Mouse (Mus musculus) heart, postnatal 0 days (tissue): Measurements from ENCODE around the gene Zfc3h1.

Source experiments
- CTCF ChIP-seq: IDR thresholded peaks from 2 replicates; pipeline ENCODE4 v1.5.1; 2016; ENCODE audit warnings: antibody characterized with exemption, control low read depth, low read depth
- EP300 ChIP-seq: IDR thresholded peaks from 2 replicates; pipeline ENCODE4 v1.6.1; 2016; ENCODE audit warnings: antibody characterized with exemption, low read depth

GRCm38 (mm10) chr10:115387891-115388290 is 3.1 kb downstream of the Zfc3h1 start:
- TF ChIP-seq CTCF (no peak), EP300 (no peak)
